Mouse (Mus musculus): ENCODE results near the gene Lrrc45. TPM values are rescaled to one million over a fixed set of nuclear protein-coding genes. Genes with fewer than 3 reads are reported as not detected.
"Not testable (repeated sequence)": the region's sequence is repeated elsewhere in the genome, so short reads cannot be mapped to it uniquely, and the experiment has no call there.

Lrrc45 gene
- total RNA-seq (2014; fragmentation: Nextera tagmentation) (16.7 and 35.0 TPM in 2 replicates), total RNA-seq (2017) (30.6 and 46.2 TPM in 2 replicates)

DNA sequence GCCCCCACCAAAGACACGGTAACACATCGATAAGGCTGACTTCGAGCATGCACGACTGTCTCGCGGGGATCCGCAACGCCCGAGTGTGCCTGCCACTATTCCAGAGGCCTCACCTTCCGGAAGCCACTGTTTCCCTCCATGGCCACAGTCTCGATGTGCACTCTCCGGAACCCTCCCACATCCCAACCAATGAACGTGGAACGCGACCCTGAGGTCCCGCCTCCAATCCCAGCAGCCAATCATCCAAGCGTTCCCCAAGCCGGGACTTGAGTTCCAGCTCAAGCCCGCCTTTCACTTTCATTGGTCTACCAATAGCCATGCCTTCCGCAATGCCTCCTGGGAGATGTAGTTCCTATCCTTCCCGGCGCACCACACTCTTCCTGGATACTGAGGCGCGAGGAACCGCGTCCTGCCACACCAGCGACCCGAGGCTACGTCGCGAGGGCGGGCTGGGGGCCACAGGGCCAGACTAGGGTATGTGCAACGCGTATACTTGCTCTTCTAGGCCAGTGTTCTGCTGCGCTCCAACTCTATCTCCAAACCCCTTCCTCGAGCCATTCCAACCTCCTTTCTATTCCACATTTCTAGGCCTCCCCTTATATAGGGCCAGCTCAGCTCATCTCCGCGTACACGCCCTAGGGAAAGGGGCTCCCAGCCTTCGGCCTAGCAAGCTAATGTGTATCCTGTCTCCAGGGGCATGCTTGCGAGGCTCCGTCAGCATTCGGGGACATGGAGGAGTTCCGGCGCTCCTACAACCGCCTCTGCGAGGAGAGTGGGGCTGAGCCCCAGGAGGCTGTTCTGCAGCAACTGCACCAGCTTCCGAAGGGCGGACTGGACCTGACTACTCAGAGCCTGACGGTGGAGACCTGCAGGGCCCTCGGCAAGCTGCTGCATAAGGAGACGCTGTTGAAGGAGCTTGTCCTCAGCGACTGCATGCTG is at the start of gene Lrrc45, which contains the start of gene Cenpx:
Lrrc45 (plus strand) TSS at position 346 of the 939 bp plus-strand sequence.
Cenpx (minus strand) TSS at position 159 of the 939 bp plus-strand sequence.
- ATAC-seq (replicated peaks; ENCODE audit: poor library complexity, severe bottlenecking) = peak; percentile 93

DNA sequence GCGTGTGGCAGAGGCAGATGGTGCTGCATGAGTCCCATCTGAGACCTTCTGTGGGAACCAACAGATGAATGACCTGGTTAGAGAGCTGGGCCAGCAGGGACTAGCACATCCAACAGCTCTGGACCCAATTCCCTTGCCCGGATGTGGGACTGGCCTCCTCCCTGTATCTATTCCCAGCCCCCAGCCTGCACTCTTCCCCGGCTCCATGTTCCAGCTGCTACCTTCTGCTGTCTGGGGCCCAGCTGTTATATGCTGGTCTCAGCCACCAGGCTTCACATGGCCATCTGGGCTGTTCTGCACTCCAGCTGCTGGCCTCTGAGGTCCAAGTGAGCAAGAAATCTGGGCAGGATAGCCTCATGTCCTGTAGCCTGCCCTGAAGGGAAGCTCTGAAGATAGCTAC is 48.3 kb upstream of the Lrrc45 start:
- no peak for ATAC-seq (replicated peaks; ENCODE audit: poor library complexity, severe bottlenecking)

DNA sequence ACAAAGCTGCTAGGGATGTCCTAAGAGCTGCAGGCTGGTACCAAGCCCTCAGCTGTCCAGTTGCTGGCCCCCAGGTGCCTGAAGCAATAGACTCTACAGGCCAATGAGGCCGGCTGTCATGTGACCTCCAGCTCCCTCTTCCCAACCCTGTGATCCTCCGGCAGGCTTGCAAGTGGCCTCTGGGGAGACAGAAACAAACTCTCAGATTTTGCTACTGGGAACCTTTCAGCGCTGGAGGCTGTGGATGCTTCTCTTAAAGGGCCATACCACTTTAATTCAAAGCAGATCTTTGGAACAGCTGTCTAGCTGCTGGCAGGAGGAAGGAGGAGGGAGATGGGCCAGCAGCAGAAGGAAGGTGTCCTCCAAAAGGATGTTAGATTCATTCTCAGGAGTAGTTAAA is 47.1 kb upstream of the Lrrc45 start:
- no peak for ATAC-seq (replicated peaks; ENCODE audit: poor library complexity, severe bottlenecking)

DNA sequence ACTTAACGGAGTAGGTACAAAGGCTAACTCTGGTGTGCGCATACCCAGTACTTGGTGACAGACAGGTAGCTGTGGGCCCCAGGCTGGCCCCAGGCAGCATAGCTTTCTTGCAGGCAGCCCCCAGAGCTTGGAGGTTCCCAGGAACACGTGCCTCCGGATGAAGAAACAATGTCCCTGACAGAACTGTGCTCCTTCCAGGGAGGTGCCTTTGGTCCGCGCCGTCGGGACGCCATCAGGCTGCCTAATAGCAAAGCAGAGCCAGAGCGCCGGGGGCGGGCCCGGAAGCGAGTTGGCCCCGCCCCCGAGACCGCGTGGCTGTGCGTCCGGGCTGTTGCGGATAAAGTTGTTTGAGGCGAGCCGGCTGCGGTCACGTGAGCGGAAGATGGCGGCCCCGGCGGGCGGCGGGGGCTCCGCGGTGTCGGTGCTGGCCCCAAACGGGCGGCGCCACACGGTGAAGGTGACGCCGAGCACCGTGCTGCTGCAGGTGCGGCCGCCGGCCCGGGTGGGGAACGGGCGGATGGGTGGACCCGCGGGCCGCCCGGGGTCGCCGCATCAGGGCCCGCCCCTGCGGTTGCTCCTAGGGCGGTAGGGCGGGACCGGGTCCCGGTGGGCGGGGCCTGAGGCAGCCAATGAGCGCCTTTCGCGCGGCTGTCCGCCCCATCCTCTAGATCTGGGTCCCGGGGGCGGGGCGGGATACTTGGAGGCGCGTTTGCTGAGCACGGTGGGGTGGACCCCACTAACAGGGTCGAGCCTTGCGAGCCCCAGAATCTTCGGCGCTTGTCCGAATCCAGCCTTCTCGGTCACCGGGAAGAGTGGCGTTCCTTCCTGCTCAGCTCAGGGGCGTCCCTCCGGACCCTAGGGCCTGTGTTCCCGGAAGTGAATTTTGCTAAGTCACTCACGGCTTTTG is 40.8 kb upstream of the Lrrc45 start, which contains the start of gene Aspscr1:
Aspscr1 (plus strand) TSS at position 287 of the 907 bp plus-strand sequence.
- ATAC-seq (replicated peaks; ENCODE audit: poor library complexity, severe bottlenecking) = peak; percentile 93

DNA sequence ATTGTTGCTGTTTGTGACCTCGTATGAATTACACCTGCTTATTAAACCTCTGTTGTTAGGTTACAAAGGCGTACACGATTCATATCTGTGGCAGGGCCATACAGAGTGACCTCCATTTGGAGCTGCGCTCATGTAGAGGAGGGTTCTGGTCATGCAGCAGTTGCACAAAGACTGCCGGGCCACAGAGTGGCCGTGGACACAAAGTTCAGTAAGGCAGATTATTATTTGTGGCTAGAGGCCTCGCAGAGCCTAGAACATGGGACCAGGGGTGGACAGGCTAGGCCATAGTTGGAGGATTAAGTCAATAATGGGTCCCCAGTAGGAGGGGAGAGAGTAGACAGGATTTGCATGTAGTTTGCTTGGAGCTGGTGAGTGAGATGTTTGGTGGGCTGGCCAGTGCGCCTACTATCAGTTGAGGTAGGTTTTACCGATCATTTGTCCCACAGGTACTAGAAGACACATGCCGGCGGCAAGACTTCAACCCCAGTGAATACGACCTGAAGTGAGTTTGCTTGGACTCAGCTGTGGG is 40.1 kb upstream of the Lrrc45 start:
- peak; percentile 4; the same call in 1 of the 2 replicates for ATAC-seq (replicated peaks; ENCODE audit: poor library complexity, severe bottlenecking)

DNA sequence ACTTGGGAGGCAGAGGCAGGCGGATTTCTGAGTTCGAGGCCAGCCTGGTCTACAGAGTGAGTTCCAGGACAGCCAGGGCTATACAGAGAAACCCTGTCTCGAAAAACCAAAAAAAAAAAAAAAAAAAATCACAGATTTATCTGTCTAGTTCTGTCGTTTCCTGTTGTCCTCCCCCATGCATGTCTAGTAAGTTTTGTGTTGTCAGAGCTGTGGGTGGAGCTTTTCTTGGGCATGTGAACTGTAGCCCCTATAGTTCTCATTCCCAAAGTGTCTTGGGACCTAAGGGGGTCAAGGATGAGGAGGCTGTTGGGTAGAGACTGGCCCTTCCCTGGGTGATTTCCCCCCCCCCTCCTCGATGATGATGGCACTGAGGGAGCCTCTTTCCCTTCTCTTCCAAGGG is 37.9 kb upstream of the Lrrc45 start:
- ATAC-seq (replicated peaks; ENCODE audit: poor library complexity, severe bottlenecking) = not testable (repeated sequence)

DNA sequence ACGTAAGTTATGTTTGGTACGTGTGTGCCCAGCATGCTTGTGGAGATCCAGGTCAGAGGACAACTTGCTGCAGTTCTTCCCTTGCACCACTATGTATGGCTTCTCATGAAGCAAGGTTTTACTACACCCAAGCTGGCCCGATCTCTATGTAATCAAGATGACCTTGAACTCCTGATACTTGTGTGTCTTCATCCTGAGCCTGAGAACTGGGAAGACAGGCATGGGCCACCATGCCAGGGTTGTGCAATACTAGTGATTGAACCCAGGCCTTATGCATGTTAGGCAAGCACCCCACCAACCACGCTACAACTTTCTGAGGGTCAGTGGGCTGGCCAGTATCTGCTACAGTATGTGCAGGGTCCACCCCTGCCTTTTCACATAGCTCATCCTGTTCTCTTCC is 36.8 kb upstream of the Lrrc45 start:
- no peak for ATAC-seq (replicated peaks; ENCODE audit: poor library complexity, severe bottlenecking)

DNA sequence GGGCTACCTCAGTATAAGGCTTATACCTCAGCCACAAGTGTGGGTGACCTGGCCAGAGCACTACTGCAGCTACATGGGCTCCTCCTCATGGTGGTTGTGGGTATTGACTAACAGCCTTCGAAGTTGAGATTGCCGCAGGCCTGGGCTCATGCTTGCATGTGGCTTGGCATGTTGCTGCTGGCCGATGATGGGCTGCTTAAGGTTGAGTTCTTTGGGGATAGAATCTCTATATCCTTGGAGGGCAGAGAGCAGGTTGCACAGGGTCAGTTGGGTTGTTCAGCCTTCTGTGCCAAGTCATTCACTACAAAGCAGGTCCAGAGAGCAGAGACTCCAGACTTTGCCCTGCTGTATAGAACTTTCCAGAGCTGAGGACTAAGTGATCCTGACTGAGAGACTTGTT is 33.8 kb upstream of the Lrrc45 start:
- ATAC-seq (replicated peaks; ENCODE audit: poor library complexity, severe bottlenecking) = peak; percentile 66

DNA sequence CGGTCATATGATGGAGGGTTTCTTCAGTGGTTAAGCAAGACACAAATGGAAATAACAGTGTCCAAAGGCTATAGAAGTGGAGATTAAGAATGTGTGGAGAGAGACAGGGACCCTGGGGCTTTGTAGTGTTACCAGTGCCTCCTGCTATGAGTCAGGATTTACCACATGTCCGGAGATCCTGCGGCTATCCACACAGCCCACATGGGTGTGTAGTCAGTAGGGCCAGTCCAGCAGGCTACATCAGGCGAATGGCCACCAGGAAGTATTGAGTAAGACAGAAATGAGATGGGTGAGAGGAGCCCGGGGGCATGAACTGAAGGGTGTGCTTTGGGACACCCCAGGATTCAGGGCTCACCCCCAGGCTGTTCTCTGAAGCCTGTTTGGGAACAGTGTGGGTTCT is 31.0 kb upstream of the Lrrc45 start:
- ATAC-seq (replicated peaks; ENCODE audit: poor library complexity, severe bottlenecking) = no peak

DNA sequence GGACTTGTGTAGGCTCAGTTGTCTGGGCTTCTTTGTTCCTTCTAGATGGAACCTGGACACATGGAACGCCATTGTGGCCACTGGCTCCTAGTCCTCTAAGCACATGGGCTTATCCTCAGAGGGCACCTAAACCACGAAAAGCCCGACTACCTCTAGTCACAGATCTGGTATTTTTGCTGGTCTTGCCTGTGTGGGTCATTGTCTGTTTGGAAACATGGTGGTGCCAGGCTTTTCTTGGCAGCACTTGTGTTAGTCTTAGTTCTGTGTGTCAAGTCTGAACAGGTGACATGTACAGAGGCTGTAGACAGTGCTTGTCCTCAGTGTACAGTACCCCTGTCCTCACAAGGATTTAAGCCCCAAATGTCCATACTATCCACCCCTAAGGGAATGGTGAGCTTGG is 30.2 kb upstream of the Lrrc45 start:
- no peak for ATAC-seq (replicated peaks; ENCODE audit: poor library complexity, severe bottlenecking)

DNA sequence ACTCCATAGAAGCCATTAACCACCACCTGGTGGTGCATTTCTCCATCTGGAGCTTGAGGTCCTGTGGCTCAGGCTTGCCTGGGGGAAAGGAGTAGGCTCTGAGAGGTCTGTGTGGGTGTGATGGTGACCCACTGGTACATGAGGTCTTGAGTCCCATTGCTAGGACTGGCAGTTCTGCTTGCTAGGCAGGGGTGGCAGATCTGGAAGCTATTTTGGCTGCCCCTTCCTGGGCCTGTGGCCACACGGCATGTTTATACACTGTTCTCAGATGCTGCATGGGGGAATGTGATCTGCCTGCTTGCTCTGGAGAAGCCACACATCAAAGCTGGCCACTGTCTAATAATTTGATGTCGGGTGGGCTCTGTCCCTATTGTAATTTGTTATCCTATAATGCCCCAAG is 29.6 kb upstream of the Lrrc45 start:
- ATAC-seq (replicated peaks; ENCODE audit: poor library complexity, severe bottlenecking) = no peak

DNA sequence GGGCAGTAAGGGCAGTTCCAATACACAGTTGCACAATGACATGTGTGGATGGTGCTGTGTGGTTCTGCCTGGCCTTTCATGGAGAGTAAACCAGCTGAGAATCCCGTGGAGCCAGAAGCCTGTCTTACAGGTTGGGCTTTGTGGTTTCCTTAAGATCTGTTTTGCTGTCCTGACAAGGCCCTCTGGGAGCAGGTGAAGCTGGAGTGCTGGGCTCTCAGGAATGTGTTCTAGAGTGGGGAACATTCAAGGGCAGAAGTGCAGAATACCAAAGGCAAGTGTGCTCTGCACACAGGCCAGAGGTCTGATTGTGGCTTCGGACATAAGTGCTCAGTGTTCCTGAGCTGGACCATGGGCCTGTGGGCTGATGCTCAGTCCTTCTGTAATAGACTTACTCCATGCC is 29.1 kb upstream of the Lrrc45 start:
- ATAC-seq (replicated peaks; ENCODE audit: poor library complexity, severe bottlenecking) = no peak

DNA sequence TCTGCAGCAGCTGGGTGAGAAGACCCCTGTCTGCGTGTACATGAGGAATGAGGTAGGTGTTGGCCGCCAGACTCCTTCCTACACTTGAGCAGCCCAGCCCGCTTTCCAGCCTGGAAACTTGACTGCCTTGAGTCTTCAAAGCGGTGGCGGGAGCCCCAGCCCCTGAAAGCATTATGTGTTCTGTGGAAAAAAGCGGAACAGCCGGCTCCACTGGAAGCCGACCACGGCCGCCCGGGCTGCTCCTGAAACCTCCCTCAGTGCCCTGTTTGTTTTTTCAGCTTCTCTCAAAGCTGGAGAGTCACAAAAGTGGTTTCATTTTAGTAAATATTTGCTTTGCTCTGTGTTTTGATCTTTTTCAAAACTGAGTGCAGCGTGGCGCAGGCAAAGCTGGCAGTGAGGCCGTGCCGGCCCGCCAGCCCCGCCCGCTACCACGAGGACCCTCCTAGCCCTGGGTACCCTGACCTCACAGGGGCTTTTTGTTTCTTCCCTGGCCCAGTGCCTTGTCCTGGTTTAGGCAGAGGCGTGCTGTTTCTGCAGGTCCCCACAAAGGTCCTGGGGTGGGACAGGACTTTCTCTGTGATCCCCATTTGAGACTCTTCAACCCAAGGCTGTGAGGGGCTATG is 27.0 kb upstream of the Lrrc45 start:
- no peak for ATAC-seq (replicated peaks; ENCODE audit: poor library complexity, severe bottlenecking)

DNA sequence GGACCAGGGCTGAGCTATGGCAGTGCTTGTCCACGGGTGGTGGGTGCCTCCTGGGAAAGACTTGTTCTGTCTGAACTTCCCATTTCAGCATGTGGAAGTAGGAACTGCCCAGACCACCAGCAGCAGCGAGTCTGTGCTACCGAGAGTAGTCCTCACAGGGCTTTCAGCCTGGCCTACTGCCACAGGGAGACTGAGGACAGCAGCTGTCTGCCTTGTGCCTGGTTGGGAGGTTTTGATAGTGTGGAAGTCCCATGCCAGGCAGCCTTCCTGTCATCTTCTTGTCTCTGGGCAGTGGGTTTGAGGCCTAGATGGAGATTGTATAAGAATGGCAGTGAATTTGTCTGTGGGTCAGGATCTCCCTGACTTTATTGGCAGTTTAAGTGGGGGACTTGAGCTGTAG is 24.4 kb upstream of the Lrrc45 start:
- no peak for ATAC-seq (replicated peaks; ENCODE audit: poor library complexity, severe bottlenecking)

DNA sequence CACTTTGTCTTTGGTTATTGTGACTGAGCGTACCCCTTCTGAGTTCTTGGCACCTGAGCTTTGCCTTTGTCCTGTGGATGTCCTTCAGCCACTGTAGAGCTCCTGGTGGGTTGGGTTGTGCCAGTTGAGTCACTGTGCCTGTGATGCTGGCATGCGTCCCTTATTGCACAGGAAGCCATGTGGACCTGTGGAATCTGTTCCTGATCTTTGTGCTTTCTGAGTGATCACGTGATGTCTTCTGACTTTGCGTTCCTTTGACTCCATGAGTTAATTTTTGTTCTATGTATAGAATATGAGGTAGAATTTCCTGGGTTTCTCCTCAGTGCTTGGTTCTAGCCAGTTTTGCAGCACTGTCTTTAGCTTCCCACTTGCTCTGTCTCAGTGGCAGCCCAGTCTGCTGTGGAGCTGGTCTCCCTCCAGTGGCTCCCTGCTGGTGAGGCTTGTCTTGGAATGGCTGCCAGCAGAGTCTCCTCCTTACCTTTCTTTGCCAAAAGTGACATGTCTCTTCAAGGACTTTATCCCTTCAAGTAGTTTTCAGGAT is 21.2 kb upstream of the Lrrc45 start:
- ATAC-seq (replicated peaks; ENCODE audit: poor library complexity, severe bottlenecking) = no peak

DNA sequence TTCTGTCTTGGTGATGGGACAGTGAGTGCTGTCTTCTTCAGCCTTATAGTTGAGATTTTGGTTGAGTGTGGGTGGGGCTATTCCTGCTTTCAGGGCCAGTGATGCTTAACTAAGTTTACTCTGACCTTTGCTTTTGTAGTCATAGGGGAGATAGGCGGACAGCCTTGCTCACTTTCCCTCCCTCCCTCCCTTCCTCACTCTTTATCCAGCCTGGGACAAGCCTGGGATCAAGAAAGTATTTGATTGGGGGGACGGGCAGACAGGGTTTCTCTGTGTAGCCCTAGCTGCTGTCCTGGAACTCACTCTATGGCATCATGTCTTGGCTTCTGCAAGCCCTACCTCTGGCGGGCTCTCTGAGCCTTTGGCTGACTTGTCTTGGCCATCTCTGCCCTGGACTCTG is 20.3 kb upstream of the Lrrc45 start:
- ATAC-seq (replicated peaks; ENCODE audit: poor library complexity, severe bottlenecking) = no peak

DNA sequence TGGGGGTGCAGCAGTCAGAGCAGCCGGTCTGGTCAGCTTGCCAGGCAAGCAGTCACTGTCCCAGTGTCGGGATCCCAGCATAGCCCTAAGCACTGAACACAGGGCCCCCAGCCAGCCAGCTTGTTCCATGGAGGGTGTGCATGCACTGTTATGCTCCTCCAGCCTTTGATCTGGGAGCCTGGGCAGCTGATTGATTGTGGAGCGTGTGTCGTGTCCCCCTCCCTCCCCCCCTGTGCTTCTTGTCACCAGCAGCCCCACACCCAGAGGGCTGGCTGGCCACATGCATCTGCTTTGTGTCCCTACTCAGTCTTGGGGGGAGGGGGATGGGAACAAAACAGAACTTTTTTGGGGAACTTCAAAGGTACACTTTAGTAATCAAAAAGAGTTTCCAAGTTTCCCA is 18.5 kb upstream of the Lrrc45 start:
- no peak for ATAC-seq (replicated peaks; ENCODE audit: poor library complexity, severe bottlenecking)

DNA sequence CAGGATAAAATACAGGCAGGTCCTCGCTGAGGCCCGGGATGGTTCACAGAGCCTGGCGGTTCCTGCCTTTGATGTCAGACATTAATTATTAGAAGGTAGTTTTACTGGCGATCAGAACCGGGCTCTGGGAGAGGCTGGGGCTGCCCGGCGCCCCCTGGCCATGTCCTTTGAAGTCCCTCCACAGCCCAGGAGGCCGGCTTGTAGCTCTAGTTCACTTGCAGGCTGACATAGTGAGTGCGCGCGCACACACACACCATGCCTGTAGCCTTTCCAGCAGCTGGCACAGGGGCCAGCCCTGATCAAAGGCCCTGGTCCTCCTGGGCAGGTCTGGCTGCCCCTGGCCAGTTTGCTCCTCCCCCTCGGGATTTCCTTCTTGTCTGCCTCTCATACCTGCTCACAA is 18.1 kb upstream of the Lrrc45 start:
- no peak for ATAC-seq (replicated peaks; ENCODE audit: poor library complexity, severe bottlenecking)

DNA sequence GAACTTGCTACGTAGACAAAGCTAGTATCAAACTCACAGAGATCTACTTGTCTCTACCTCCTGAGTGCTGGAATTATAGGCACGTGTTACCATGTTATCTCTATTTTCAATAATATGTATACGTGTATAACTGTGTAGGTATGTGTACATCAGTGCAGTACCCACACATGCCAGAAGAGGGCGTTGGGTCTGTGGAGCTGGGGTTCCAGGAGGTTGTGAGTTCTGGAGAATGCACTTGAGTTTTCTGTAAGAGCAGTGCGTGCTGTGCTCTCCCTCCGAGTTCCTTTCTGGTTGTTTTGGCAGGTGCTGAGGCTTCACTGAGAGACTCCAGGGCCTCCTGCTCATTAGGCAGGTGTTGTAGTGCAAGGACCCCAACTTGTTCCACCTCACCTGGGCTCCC is 17.2 kb upstream of the Lrrc45 start:
- ATAC-seq (replicated peaks; ENCODE audit: poor library complexity, severe bottlenecking) = no peak

DNA sequence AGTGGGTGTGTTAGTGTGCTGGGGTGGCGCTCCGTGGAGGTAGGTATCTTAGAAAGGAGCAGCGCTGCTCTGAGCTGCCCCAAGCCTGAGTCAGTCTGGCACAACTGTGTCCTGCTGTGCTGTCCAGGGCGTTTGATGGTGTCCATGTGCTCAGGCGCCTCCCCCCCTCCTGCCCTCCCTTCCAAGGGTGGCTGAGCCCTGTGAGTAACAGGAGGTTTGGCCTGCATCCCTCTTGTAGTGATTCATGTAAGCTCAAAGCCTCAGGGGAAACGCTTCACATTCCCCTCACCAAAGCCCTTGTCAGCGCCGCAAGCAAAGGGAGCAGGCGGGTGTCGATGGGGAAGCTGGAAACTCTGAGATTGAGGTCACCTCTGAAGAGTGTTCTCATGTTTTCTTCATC is 16.0 kb upstream of the Lrrc45 start:
- ATAC-seq (replicated peaks; ENCODE audit: poor library complexity, severe bottlenecking) = no peak
